Mouse (Mus musculus) cerebellum, adult (tissue): ENCODE data around the gene Zc4h2.
A peak's percentile ranks its signal among the peaks of the same experiment; 100 is the strongest.

Source experiments
- ATAC-seq: cut with Nextera tagmentation; 2 replicates; pipeline ENCODE4 v1.9.2; 2017; ENCODE audit warnings: mild to moderate bottlenecking, moderate library complexity, mixed read lengths; ENCODE audit not compliant: insufficient number of reproducible peaks, low FRiP score, low TSS enrichment

Zc4h2 gene

DNA sequence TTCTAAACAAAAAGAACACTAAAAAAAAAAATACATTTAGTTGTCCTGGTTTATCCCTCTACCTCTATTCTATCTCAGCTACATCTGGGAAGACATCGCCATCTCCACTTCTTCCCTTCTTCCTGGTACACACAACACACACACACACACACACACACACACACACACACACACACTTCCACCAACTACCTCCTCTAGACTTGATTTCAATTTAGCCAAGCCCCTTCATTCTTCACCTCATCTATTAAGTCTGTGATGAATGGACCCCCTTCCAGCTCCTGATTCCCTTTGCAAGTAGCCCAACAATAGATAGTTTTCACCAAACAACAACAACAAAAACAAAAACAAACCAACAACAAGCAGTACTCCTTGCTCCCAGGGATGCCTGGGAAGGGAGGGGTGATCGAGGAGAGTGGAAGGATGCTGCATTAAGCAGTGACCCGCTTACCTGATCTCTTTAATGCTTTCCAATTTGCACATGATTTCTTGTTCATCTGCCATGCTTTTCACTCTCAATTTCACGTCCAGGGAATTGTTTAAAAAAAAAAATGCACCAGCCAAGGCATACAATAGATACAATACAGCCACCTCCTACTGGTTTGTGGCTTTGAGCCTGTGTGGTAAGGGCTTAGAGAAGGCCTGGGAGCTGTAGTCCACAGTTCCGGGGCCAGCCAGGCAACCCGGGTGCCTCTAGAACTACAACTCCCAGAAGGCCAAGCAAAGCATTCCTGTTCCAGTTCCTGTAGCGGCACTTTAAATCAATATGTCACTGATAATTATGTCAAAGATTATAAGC is at the start of gene Zc4h2:
Zc4h2 (minus strand) TSS at position 706 of the 796 bp plus-strand sequence.
- ATAC-seq = peak; percentile 100

DNA sequence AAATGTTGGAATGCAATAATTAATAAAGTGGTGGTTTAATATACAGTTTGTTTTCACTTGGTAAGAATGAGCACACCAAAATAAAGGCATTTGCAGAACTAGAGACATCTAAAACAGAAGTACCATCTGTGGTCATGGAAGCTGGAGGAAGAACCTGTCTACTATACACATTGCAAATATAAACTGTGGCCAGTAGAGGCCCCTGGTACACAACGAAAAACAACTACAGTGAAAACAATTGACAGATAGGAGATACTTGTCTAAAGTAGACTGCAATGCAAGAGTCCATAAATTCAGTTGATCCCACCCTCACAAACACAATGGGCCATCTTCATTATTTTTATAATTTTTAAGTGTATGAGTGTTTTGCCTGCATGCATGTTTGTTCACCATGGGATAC is 28.8 kb upstream of the Zc4h2 start:
- ATAC-seq = peak; percentile 52; the same call in 1 of the 2 replicates

DNA sequence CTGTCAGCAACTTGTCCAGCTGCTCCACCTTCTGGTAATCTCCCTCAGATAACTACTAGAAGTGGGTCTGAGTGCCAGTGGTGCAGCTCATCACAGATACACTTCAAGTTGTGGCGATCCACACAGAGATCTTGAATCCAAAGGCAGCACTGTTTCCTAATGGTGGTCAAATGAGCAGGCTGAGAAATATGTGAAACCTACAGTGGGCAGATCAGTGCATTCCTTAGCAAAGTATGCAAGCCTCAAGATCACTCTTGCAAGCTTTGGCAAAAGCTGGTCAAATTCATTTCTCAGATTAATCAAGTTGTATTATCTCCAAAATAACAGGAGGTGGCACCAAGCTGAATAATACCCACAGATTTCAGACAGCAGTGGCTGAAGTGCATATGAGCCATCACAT is 23.9 kb upstream of the Zc4h2 start:
- no peak for ATAC-seq

DNA sequence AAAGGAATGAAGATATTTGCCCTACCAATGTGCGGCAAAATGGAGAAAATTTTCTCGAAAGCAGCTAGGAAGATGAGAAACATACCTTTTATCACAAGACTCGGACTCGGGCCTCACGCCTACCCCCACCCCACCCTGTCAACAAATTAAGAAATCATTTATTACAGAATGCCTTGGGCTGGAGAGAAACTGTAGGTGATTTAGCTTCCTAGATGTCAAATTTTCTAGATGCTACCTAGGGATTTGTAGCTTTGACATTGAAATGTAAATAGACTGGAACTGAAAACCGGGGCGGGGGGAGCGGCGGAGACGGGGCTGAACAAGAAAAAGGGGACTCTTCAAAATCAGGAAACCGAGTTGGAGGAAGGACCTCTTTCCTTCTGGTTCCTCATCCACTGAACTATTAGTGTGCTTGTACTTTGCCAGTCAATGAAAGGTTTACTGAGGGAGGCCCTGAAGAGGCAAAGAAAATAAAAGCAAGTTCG is 333 bp upstream of the Zc4h2 start:
- ATAC-seq = peak; percentile 33

DNA sequence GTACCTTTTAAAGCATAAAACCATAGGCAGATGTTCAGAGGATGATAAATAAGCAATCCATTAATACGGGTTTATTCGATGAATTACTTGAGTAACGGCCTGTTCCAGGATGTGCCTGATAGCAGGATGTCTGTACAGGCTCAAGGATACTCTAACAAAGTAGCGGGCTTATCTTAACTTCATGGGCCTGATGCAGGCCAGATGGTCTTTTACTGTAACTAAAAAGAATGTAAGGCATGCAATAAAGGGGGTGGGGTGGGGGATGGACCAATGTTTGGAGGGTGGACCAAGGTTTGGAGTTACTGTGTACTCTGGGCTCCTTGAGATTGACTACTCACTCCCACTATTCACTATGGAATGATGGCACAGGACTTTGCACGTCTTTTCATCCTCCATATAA is 57.7 kb downstream of the Zc4h2 start:
- no peak for ATAC-seq
